Mouse (Mus musculus) heart, embryonic 13.5 days (tissue): ENCODE results near the gene Ddr1. TPM values are rescaled to one million over a fixed set of nuclear protein-coding genes. Genes with fewer than 3 reads are reported as not detected.

Experiments
- ATAC-seq: fragments of 200-750 bp; cut with Nextera tagmentation; 2 replicates; pipeline ENCODE4 v1.8.0; 2017; ENCODE audit warnings: moderate TSS enrichment; ENCODE audit not compliant: insufficient number of reproducible peaks, low FRiP score, low TSS enrichment; ENCODE audit errors: extremely low read depth
- H3K27ac ChIP-seq: fragments of 300-500 bp; sonication (generic); replicated peaks from 2 replicates; pipeline ENCODE4 v1.5.1; 2015; ENCODE audit warnings: moderate library complexity, mild to moderate bottlenecking, inconsistent platforms
- H3K27me3 ChIP-seq: fragments of 300-500 bp; sonication (generic); replicated peaks from 2 replicates; pipeline ENCODE4 v1.6.1; 2015; ENCODE audit warnings: mild to moderate bottlenecking, inconsistent platforms
- H3K36me3 ChIP-seq: fragments of 300-500 bp; sonication (generic); 2 replicates; pipeline ENCODE4 v1.6.1; 2015; ENCODE audit warnings: mild to moderate bottlenecking, inconsistent platforms
- H3K4me1 ChIP-seq: fragments of 300-500 bp; sonication (generic); 2 replicates; pipeline ENCODE4 v1.6.1; 2015; ENCODE audit warnings: inconsistent platforms
- H3K4me2 ChIP-seq: fragments of 300-500 bp; sonication (generic); 2 replicates; pipeline ENCODE4 v1.6.1; 2015; ENCODE audit warnings: inconsistent platforms, mild to moderate bottlenecking, moderate library complexity
- H3K4me3 ChIP-seq: fragments of 300-500 bp; sonication (generic); 2 replicates; pipeline ENCODE4 v1.5.1; 2015; ENCODE audit warnings: moderate library complexity, mild to moderate bottlenecking, inconsistent platforms
- H3K9ac ChIP-seq: fragments of 300-500 bp; sonication (generic); 2 replicates; pipeline ENCODE4 v1.6.1; 2015; ENCODE audit warnings: inconsistent platforms, mild to moderate bottlenecking, moderate library complexity
- H3K9me3 ChIP-seq: fragments of 300-500 bp; sonication (generic); 2 replicates; pipeline ENCODE4 v1.6.1; 2016; ENCODE audit warnings: inconsistent platforms
- WGBS: fragments of 180-500 bp; shearing (Covaris S2); methylation state at CpG from one replicate; pipeline ENCODE4 v1.1.7; 2015; ENCODE audit warnings: mixed read lengths; 5-methylcytosine and 5-hydroxymethylcytosine counted together
- polyA plus RNA-seq: library from polyadenylated mRNA; unstranded; fragments of >200 nt; fragmentation: Nextera tagmentation; extraction: Ambion mirVana; gene quantifications from 2 replicates; pipeline ENCODE4 v1.2.1, GENCODE M21; 2015

Ddr1 gene
- polyA plus RNA-seq, 1 experiment from 2014 or later, result 122 TPM

DNA sequence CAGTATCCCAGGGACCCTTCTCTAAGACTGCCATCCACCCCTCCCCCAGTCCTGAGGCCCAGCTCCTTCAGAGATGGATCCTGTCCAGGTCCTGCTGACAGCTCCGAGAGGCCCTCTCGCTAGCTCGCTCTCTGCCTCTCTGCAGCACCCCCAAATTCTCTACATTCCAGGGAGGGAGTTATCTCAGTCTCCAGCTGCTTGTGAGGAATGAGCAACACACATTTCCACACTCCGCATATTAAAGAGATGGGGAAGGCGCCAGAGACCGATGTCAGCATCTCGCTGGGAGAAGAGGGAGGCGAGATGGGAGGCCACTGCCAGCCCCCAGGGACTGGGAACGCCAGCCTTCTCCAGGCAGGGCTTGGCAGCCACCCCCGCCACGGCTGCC, 15.9 kb upstream of the Ddr1 start:
- Histone ChIP-seq H3K4me1 (peaks cover 53% of the 10 kb centered on the region), H3K4me2 (peak overlapping the region; percentile 60), H3K36me3 (0 out of 2 replicates have a peak, but pooled peaks cover 2% of the 10 kb centered on the region), H3K4me3 (peak overlapping the region; percentile 16; the same call in 1 of the 2 replicates), H3K9me3 (no peaks in the 10 kb centered on the region), H3K27ac (peak overlapping the region; percentile 97), H3K9ac (peak overlapping the region; percentile 58; the same call in 1 of the 2 replicates), H3K27me3 (peaks cover 9% of the 10 kb centered on the region; the same call in 1 of the 2 replicates)
- 3% methylated on average over 11 of the region's 11 CpGs for WGBS
- peak; percentile 76 for ATAC-seq

DNA sequence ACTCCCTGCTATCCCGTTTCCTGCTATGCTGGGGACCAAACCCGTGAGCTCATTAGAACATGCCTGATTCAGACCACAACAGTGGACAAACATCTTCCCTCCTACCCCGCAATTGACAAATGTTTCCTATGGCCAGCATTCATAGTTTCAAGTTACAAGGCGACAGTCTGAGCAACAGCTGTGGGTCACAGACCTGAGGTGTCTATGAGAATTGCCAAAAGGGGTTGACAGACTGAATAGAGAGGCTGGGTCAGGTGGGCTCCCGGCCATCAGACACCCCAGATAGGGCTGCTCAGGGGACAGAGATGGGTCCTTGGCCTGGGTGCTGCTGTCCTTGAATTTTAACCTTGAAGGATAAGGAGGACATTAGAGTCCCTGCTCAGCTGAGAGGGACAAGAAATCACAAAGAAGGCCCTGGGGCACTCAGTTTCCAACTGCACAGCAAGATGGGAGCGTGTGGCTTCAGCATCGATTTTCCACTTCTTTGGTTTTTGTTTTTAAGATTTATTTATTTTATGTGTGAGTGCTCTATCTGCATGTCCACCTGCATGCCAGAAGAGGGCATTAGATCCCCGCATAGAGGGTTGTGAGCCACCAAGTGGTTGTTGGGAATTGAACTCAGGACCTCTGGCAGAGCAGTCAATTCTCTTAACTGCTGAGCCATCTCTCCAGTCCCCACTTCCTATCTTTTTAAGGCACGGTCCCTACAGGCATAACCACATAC, 15.4 kb upstream of the Ddr1 start:
- Histone ChIP-seq H3K27ac (peak overlapping the region; percentile 97), H3K27me3 (peaks cover 8% of the 10 kb centered on the region; the same call in 1 of the 2 replicates), H3K9ac (peak overlapping the region; percentile 54; the same call in 1 of the 2 replicates), H3K4me3 (peak overlapping the region; percentile 0; the same call in 1 of the 2 replicates), H3K36me3 (0 out of 2 replicates have a peak, but pooled peaks cover 2% of the 10 kb centered on the region), H3K4me1 (peaks cover 47% of the 10 kb centered on the region), H3K9me3 (no peaks in the 10 kb centered on the region), H3K4me2 (peak overlapping the region; percentile 60)
- 20% methylated on average over 9 of the region's 9 CpGs for whole genome bisulfite sequencing
- peak; percentile 47; the same call in 1 of the 2 replicates for ATAC-seq

DNA sequence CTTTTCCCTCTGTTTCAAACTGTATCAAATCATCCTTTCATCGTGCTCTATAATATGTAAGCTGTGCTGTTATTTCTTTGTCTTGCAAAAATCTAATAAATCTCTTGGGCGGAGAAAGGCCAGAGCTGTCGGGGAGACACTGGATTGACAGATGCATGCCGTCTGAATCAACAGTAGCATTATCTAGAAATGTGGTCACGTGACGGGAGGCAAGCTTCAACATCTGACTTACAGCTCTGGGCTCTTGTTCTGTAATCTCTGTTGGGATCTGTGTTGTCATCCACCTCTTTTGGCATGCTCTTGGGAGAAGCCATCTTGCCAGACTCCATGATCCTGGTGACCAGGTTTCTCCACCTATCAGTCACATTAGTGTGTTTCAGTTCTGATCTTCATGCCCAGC, 12.7 kb upstream of the Ddr1 start:
- Histone ChIP-seq H3K4me3 (no peak overlapping the region), H3K36me3 (0 out of 2 replicates have a peak, but pooled peaks cover 2% of the 10 kb centered on the region), H3K9me3 (no peaks in the 10 kb centered on the region), H3K9ac (no peak overlapping the region), H3K27me3 (no peaks in the 10 kb centered on the region), H3K4me2 (no peak overlapping the region), H3K4me1 (peaks cover 37% of the 10 kb centered on the region), H3K27ac (no peak overlapping the region)
- WGBS, result 75% methylated on average over 6 of the region's 6 CpGs
- ATAC-seq, result no peak

DNA sequence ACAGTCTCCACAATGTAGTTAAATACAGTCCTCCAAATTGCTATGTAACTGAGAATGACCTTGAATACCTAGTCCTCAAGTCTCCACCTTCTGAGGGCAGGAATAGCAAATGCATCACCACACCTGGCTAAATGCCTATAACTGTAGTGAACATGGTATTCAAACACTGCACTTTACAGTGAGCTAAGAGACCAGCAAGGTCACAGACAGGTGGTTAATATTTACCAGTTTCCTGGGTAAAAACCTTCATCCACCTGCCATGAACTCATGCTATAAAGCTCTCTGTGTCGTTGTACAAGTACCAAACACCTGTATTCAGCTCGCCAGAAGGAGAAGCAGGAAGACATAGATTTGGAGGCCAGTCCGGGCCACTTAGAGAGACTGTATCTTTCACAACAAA, 11.7 kb upstream of the Ddr1 start:
- WGBS, result 83% methylated on average over 3 of the region's 3 CpGs
- peaks cover 34% of the 10 kb centered on the region for H3K4me1 ChIP-seq
- no peak overlapping the region for H3K4me2 ChIP-seq
- H3K9ac ChIP-seq, result no peak overlapping the region
- no peak for ATAC-seq
- no peak overlapping the region for H3K27ac ChIP-seq
- no peaks in the 10 kb centered on the region for H3K27me3 ChIP-seq
- no peak overlapping the region for H3K4me3 ChIP-seq
- H3K36me3 ChIP-seq, result 0 out of 2 replicates have a peak, but pooled peaks cover 2% of the 10 kb centered on the region
- H3K9me3 ChIP-seq, result no peaks in the 10 kb centered on the region

DNA sequence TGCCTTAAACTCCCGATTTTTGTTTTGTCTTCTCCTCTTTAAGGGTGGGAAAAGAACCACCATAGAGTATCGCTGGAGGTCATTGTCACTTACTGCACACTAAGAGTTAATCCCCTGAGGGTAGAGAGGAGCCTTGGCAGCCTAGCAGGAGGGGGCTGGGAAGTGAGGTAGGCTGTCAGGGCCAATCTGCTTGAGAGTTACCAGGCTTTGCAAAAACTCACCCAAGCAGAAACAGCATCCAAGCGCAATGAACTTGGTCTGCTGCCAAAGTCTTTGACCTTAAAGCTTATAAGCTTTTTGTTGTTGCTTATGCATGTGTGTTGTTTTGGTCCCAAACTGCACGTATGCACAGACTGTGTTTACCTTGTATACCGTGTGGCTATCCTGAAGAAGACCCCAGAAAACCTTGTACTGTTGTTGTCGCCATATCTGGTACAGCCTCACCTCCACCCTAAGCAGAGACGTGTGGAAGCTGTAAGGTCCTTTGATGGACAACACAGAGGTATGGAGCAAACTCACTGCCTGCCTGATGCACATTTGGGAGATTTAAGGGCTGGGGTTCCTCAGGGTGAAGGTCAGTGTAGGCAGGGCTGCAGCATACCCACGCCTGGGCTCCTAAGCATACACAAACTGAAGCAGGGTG, 6.4 kb upstream of the Ddr1 start:
- H3K36me3 ChIP-seq, result no peaks in the 10 kb centered on the region
- peak overlapping the region; percentile 93 for H3K27ac ChIP-seq
- H3K4me3 ChIP-seq, result no peak overlapping the region
- H3K9ac ChIP-seq, result peak overlapping the region; percentile 69
- H3K27me3 ChIP-seq, result no peaks in the 10 kb centered on the region
- H3K4me1 ChIP-seq, result peaks cover 46% of the 10 kb centered on the region
- H3K9me3 ChIP-seq, result no peaks in the 10 kb centered on the region
- peak overlapping the region; percentile 34 for H3K4me2 ChIP-seq
- 21% methylated on average over 8 of the region's 8 CpGs for WGBS
- ATAC-seq, result 0 out of 2 replicates have a peak, but pooled peaks have one; percentile 59

DNA sequence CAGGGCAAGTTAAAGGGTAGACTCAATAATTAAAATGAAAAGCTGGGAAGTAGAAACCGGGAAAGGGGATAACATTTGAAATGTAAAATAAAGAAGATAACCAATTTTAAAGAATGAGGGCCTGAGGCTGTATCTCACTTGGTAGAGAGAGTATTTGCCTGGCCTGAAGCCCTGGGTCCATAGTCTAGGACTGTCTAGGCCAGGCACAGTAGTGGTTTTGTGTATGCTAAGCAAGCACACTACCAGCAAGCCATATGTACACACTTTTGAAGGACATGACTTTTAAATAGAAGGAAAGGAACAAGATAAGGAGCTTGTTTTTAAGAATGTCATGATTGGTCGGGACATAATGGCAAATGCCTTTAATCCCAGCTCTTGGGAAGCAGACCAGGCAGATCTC, 4.2 kb upstream of the Ddr1 start:
- Histone ChIP-seq H3K27me3 (no peaks in the 10 kb centered on the region), H3K4me2 (no peak overlapping the region), H3K4me1 (peaks cover 68% of the 10 kb centered on the region), H3K9me3 (no peaks in the 10 kb centered on the region), H3K4me3 (no peak overlapping the region), H3K27ac (peak overlapping the region; percentile 74), H3K36me3 (no peaks in the 10 kb centered on the region), H3K9ac (no peak overlapping the region)
- WGBS, result 36% methylated on average over 2 of the region's 2 CpGs
- ATAC-seq, result no peak

DNA sequence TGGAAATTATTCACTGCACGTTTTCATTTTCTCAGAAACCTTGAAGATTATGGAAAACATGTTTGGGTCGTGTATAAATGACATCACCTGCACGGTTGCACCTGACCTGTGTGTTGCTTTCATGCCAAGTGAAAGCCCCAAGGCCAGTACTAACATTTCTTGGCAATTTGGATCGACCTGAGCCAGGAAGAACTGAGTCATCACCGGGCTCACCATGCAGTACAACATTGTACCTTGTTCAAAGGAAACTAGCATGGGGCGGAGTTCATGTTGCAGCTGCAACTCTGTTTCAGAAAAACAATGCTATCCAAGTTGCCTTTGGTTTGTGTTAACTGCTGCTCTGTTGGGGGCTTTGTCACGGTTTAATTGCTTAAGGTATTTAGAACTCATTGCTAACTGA, 3.5 kb upstream of the Ddr1 start:
- Histone ChIP-seq H3K4me1 (peaks cover 69% of the 10 kb centered on the region), H3K4me2 (no peak overlapping the region), H3K9ac (no peak overlapping the region), H3K36me3 (no peaks in the 10 kb centered on the region), H3K9me3 (no peaks in the 10 kb centered on the region), H3K27ac (peak overlapping the region; percentile 74), H3K4me3 (no peak overlapping the region), H3K27me3 (no peaks in the 10 kb centered on the region)
- ATAC-seq, result no peak
- WGBS, result 61% methylated on average over 7 of the region's 7 CpGs

DNA sequence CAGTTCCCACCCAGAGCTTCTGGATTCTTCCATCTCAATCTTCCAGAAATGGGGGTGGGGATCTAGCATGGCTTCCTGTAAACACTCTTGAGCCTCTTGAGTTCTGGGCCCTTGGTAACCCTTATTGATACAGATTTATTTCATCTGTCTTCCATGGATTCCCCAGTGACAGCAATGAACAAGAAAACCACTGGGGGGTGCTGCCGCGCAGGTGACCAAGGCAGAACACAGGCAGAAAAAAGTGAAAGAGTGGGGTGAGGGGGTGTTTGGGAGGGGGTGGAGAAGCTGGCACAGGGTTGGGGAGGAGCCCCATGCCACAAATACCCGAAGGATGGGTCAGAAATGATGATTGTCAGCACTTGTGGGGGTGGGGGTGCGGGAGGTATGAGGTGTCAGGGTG, 1.4 kb upstream of the Ddr1 start:
- Histone ChIP-seq H3K4me1 (peaks cover 67% of the 10 kb centered on the region), H3K36me3 (no peaks in the 10 kb centered on the region), H3K4me2 (0 out of 2 replicates have a peak overlapping the region, but pooled peaks have one; percentile 0), H3K4me3 (no peak overlapping the region), H3K27me3 (0 out of 2 replicates have a peak, but pooled peaks cover under 1% of the 10 kb centered on the region), H3K9me3 (no peaks in the 10 kb centered on the region), H3K9ac (peak overlapping the region; percentile 28; the same call in 1 of the 2 replicates), H3K27ac (peak overlapping the region; percentile 99)
- WGBS, result 16% methylated on average over 4 of the region's 4 CpGs
- ATAC-seq, result no peak

DNA sequence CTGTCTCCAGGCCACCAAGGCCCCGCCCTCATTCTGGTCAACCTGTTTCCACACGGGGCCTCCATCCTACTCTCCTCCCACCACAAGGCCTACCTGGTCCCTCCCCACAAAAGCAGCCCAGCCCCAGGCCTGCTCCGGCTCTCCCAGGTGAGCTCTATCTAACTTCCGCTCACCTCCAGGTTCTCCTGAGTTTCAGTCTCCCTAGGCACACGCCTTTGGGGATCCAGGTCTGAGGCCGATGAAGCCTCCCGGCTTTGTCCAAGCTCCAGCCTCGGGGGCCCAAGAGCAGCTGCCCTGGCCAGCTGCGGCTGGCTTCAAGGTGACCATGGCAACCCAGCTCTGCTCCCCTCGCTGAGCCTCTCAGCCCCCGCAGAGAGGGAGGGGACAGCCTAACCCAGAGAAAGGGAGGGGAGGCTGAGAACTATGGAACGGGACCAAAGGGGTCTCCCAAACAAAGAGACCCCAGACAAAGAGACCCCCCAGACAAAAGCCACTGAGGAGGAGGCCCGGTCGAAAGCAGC, 610 bp downstream of the Ddr1 start:
- ATAC-seq, result no peak
- Histone ChIP-seq H3K9ac (peak overlapping the region; percentile 86), H3K9me3 (no peaks in the 10 kb centered on the region), H3K4me2 (peak overlapping the region; percentile 81), H3K4me1 (peaks cover 64% of the 10 kb centered on the region), H3K27ac (peak overlapping the region; percentile 99), H3K4me3 (peak overlapping the region; percentile 84), H3K27me3 (peaks cover 10% of the 10 kb centered on the region; the same call in 1 of the 2 replicates), H3K36me3 (peaks cover 6% of the 10 kb centered on the region)
- WGBS, result 2% methylated on average over 14 of the region's 14 CpGs

DNA sequence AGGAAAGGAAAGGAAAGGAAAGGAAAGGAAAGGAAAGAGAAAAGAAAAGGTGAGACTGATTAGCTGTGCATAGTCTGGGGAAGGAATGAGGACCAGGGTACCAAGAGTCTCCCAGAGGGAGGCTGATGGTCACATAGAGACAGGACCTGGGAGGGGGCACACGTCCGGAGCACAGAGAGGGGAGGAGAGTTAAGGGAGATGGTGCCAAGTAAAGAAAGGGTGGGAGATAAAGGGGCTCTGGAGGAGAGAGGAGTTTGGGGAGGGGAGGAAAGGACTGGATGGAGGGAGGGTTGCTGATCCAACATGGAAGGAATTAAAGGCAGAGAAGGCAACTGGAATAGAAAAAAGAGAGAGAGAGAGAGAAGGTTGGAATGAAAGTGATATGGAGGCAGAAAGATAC, 1.4 kb downstream of the Ddr1 start:
- ATAC-seq, result no peak
- Histone ChIP-seq H3K4me3 (peak overlapping the region; percentile 84), H3K27ac (peak overlapping the region; percentile 99), H3K9ac (peak overlapping the region; percentile 96), H3K4me2 (peak overlapping the region; percentile 81), H3K36me3 (peaks cover 6% of the 10 kb centered on the region), H3K27me3 (peaks cover 10% of the 10 kb centered on the region; the same call in 1 of the 2 replicates), H3K4me1 (peaks cover 64% of the 10 kb centered on the region), H3K9me3 (no peaks in the 10 kb centered on the region)
- WGBS, result 12% methylated on average over 2 of the region's 2 CpGs

DNA sequence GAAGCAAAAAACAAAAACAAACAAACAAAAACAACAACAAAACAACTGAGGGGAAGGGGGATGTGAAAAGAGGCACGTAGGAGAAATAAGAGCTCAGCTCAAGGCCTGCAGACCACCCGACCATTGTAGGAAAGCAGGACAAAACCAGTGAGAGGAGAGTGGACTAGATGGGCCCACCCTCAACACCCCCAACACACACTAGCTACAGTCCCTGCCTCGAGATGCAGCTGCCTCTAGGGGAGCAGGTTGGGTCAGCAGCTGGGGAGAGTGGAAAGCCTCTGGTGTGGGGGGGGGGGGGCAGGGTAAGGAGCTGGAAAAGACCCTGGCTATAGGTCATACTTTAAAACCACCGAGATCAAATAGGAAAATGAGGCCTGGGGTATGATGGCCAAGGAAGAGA, 1.8 kb downstream of the Ddr1 start:
- peaks cover 65% of the 10 kb centered on the region for H3K4me1 ChIP-seq
- 12% methylated on average over 4 of the region's 4 CpGs for WGBS
- peaks cover 10% of the 10 kb centered on the region; the same call in 1 of the 2 replicates for H3K27me3 ChIP-seq
- peak overlapping the region; percentile 84 for H3K4me3 ChIP-seq
- peak overlapping the region; percentile 81 for H3K4me2 ChIP-seq
- peak overlapping the region; percentile 99 for H3K27ac ChIP-seq
- peak overlapping the region; percentile 96 for H3K9ac ChIP-seq
- H3K36me3 ChIP-seq, result peaks cover 6% of the 10 kb centered on the region
- H3K9me3 ChIP-seq, result no peaks in the 10 kb centered on the region
- no peak for ATAC-seq
